Mouse (Mus musculus) left cerebral cortex, adult 9 months (tissue): ENCODE data around the gene Plch1.

ENCODE experiments used
- DNase-seq, 2 experiments: peaks; one replicate each; pipeline ENCODE4 v3.0.0; 2022; ENCODE audit warnings: low spot score in 2 of 2

Gene Plch1

GRCm38 (mm10) chr3:63899309-63899695 lies at the start of gene Plch1:
TSS of gene Plch1 (minus strand) at chr3:63899472.
- no peak for DNase-seq

- peak; percentile 32 to 65 for DNase-seq
Measured at GRCm38 (mm10) chr3:63941204-63941850, 42.1 kb upstream of the Plch1 start.

GRCm38 (mm10) chr3:63938928-63939327 lies 39.7 kb upstream of the Plch1 start:
- DNase-seq = no peak

- DNase-seq = peak; percentile 44 to 92
Measured at GRCm38 (mm10) chr3:63928878-63929859, 29.9 kb upstream of the Plch1 start, which contains the start of gene E130311K13Rik. TSS of gene E130311K13Rik (minus strand) at chr3:63929472.

GRCm38 (mm10) chr3:63919634-63920033 lies 20.4 kb upstream of the Plch1 start:
- no peak for DNase-seq

- DNase-seq = no peak
Measured at GRCm38 (mm10) chr3:63910301-63910700, 11.0 kb upstream of the Plch1 start.

- no peak for DNase-seq
Measured at GRCm38 (mm10) chr3:63905241-63905640, 6.0 kb upstream of the Plch1 start.

- DNase-seq = no peak
Measured at GRCm38 (mm10) chr3:63904157-63904556, 4.9 kb upstream of the Plch1 start.

GRCm38 (mm10) chr3:63900021-63900571 lies 824 bp upstream of the Plch1 start:
- no peak for DNase-seq

GRCm38 (mm10) chr3:63898581-63899308 lies 527 bp downstream of the Plch1 start:
- peak; percentile 16 to 77 for DNase-seq

GRCm38 (mm10) chr3:63897177-63897576 lies 2.1 kb downstream of the Plch1 start:
- no peak for DNase-seq

GRCm38 (mm10) chr3:63896303-63896702 lies 3.0 kb downstream of the Plch1 start:
- no peak for DNase-seq

GRCm38 (mm10) chr3:63895786-63896185 lies 3.5 kb downstream of the Plch1 start:
- DNase-seq = no peak

- DNase-seq = no peak
Measured at GRCm38 (mm10) chr3:63893677-63894076, 5.6 kb downstream of the Plch1 start.

- no peak for DNase-seq
Measured at GRCm38 (mm10) chr3:63892154-63892553, 7.1 kb downstream of the Plch1 start.

- DNase-seq = no peak
Measured at GRCm38 (mm10) chr3:63881065-63881464, 18.2 kb downstream of the Plch1 start.

GRCm38 (mm10) chr3:63878995-63879666 lies 20.1 kb downstream of the Plch1 start:
- no peak for DNase-seq

GRCm38 (mm10) chr3:63872818-63873217 lies 26.5 kb downstream of the Plch1 start:
- DNase-seq = no peak

- no peak for DNase-seq
Measured at GRCm38 (mm10) chr3:63871249-63871648, 28.0 kb downstream of the Plch1 start.

GRCm38 (mm10) chr3:63868285-63868684 lies 31.0 kb downstream of the Plch1 start:
- peak in 1 of 2 experiments; percentile 65 for DNase-seq

GRCm38 (mm10) chr3:63865069-63865468 lies 34.2 kb downstream of the Plch1 start:
- DNase-seq = no peak
